Mouse (Mus musculus): Measurements from ENCODE around the gene Il15. TPM values are rescaled to one million over a fixed set of nuclear protein-coding genes. Genes with fewer than 3 reads are reported as not detected.

Gene Il15
- polyA plus RNA-seq, 1 experiment from 2014 or later = 1.2 TPM

DNA sequence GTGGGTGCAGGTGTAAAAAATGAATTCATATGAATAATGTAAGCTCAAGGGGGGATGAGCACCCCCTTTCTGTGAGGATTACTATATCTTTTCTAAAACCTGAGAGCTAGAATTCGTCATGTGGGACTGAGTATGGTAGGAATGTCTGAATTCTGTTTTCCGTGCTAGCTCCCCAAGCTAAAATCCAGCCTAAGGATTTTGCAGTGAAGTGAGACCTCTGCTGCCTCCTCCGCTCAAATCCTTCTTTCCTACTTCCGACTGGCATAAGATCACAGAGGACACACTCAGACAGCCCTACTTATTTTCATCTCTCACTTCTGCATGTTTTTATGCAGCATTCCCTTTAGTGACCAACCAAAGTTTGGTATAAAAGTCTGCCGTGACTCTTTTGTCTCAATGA, 121.0 kb downstream of the Il15 start:
- DNase-seq (ENCODE audit: low spot score) = no peak
- Histone ChIP-seq H3K36me3 (ENCODE audit: control insufficient read depth, insufficient read depth, low read length) (no peaks in the 10 kb centered on the region), H3K27ac (ENCODE audit: low read depth, low read length) (no peak overlapping the region), H3K9ac (ENCODE audit: low read length) (no peak overlapping the region), H3K4me3 (ENCODE audit: low read depth, low read length) (no peak overlapping the region), H3K9me3 (ENCODE audit: control insufficient read depth, low read length) (no peaks in the 10 kb centered on the region), H3K4me2 (ENCODE audit: low read depth) (no peak overlapping the region), H3K27me3 (ENCODE audit: control insufficient read depth, insufficient read depth, low read length) (no peaks in the 10 kb centered on the region), H3K4me1 (ENCODE audit: control insufficient read depth, insufficient read depth, low read length) (no peaks in the 10 kb centered on the region)
- no peak for ATAC-seq (ENCODE audit: insufficient read depth, low FRiP score, low TSS enrichment)
- 81% methylated on average over 5 of the region's 5 CpGs for whole genome bisulfite sequencing

Measured in neural tube, embryonic 11.5 days (tissue).